In the genomic region with DNA sequence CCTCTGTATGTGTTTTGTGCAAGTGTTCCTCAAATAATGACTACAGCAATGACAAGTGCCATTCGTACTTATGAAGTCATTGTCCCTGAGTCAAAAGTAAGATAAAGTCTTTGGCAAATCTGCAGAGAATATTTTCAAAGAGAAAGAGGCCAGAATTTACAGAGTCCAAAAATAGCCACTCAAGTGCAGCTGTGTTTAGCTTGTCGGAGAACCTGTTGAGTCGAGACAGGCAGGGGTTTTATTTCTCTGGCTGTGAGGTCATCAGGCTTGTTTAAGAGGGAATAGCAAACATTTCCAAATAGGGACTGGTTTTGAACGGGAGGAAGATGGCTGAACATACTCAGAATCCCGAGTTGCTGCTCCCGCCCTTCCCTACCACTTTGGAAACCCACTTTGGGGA, we compare ENCODE assay signal across 14 mouse cellular contexts.
DNase-seq lines count a peak whose midpoint lies in the region; ATAC-seq and TF ChIP-seq lines count a peak whose summit lies in the region.
"Had no signal": no experiment of that assay in that cellular context is flagged by ENCODE, and none has a peak within 500 bp of the region (broad histone marks: within the 10 kb centered on the region; RNA-seq: fewer than 3 reads in every experiment).

No protein-coding gene starts in this region.

- no peaks in the 10 kb centered on the region for H3K36me3 ChIP-seq in heart, embryonic 14.5 days (ENCODE audit: control insufficient read depth, insufficient read depth, low read length)
- H3K36me3 ChIP-seq in lung, embryonic 14.5 days (ENCODE audit: insufficient read depth), result no peaks in the 10 kb centered on the region

- no peak overlapping the region for H3K4me3 ChIP-seq in heart, embryonic 14.5 days (ENCODE audit: control insufficient read depth in 1 of 2, insufficient read depth in 1 of 2, low read depth in 1 of 2, low read length in 2 of 2)
- H3K4me3 ChIP-seq in lung, embryonic 14.5 days (ENCODE audit: low read depth, low read length), result no peak overlapping the region

- no peaks in the 10 kb centered on the region for H3K27me3 ChIP-seq in heart, embryonic 14.5 days (ENCODE audit: control insufficient read depth, insufficient read depth, low read length)
- H3K27me3 ChIP-seq in lung, embryonic 14.5 days (ENCODE audit: insufficient read depth, low read length), result no peaks in the 10 kb centered on the region

- ATAC-seq in heart, embryonic 14.5 days (ENCODE audit: insufficient number of reproducible peaks, insufficient read depth, low FRiP score, low read depth), result no peak
- ATAC-seq in lung, embryonic 14.5 days (ENCODE audit: insufficient read depth), result peak; percentile 76
- no peak for ATAC-seq in activated CD4-positive, CD25-positive, alpha-beta regulatory T cell, adult 4 months
- ATAC-seq: inflammation-experienced regulatory T-cells, adult 6 months had no signal

- peak overlapping the region; percentile 94 to 97 for H3K27ac ChIP-seq in heart, embryonic 14.5 days (replicated peaks in 1 of 2; ENCODE audit: control insufficient read depth in 1 of 2, insufficient read depth in 1 of 2, low read depth in 2 of 2, low read length in 2 of 2)
- H3K27ac ChIP-seq in lung, embryonic 14.5 days (ENCODE audit: low read depth), result peak overlapping the region; percentile 86
- H3K27ac ChIP-seq: liver, embryonic 14.5 days had no signal

- peak overlapping the region; percentile 32; the same call in 1 of the 2 replicates for H3K4me2 ChIP-seq in heart, embryonic 14.5 days (ENCODE audit: low read length)
- no peak overlapping the region for H3K4me2 ChIP-seq in lung, embryonic 14.5 days

- no peak overlapping the region; the same call in 1 of the 2 replicates for H3K9ac ChIP-seq in heart, embryonic 14.5 days (ENCODE audit: low read length)
- no peak overlapping the region for H3K9ac ChIP-seq in lung, embryonic 14.5 days
- H3K9ac ChIP-seq: liver, embryonic 14.5 days had no signal

- no peaks in the 10 kb centered on the region for H3K9me3 ChIP-seq in heart, embryonic 14.5 days (ENCODE audit: control insufficient read depth, low read length)
- no peaks in the 10 kb centered on the region for H3K9me3 ChIP-seq in lung, embryonic 14.5 days (ENCODE audit: low read depth, low read length)

- peaks cover 38 to 50% of the 10 kb centered on the region in 2 experiments for H3K4me1 ChIP-seq in heart, embryonic 14.5 days (ENCODE audit: control insufficient read depth in 2 of 2, insufficient read depth in 2 of 2, low read length in 2 of 2)
- H3K4me1 ChIP-seq in lung, embryonic 14.5 days (ENCODE audit: insufficient read depth), result peaks cover 19% of the 10 kb centered on the region

- DNase-seq in embryo, embryonic 11 days, result peak; percentile 22
- no peak for DNase-seq in embryo, embryonic 10 days (ENCODE audit: low spot score)
- DNase-seq in A20 (ENCODE audit: low read depth, low spot score), result peak; percentile 2
- peak; percentile 81 for DNase-seq in lung, embryonic 14.5 days
- DNase-seq in testis, postnatal 10 days (ENCODE audit: low spot score), result no peak
- DNase-seq in left cerebral cortex, postnatal 10 days (ENCODE audit: extremely low spot score in 1 of 2, low spot score in 2 of 2), result no peak
- DNase-seq: adrenal gland, postnatal 14 days; cerebellum, adult 9-11 months; gastrocnemius, postnatal 25 days; layer of hippocampus, adult 9-11 months had no signal

- intact Hi-C loops in left cerebral cortex, postnatal 10 days (cut with DNase I), result no loop called here

- no peak for TF ChIP-seq CTCF in lung, embryonic 14.5 days (IDR thresholded peaks at IDR 0.05; ENCODE audit: low read depth)

- 9% methylated on average over 6 of the region's 6 CpGs for whole genome bisulfite sequencing in heart, embryonic 14.5 days
- 21% methylated on average over 6 of the region's 6 CpGs for WGBS in lung, embryonic 14.5 days

Comparison
In these comparisons a context has a peak if more than half of its experiments do, and no peak if none do; other contexts are left out.
1. DNase-seq: peak in embryo, embryonic 11 days (single experiment), A20 (single experiment) and lung, embryonic 14.5 days (single experiment); none in embryo, embryonic 10 days (single experiment), testis, postnatal 10 days (single experiment) and left cerebral cortex, postnatal 10 days (0 of 2).